Mouse (Mus musculus) embryo, embryonic 11 days (tissue): ENCODE measurements around the gene Per2.

Experiments
- DNase-seq: peaks from one replicate; pipeline ENCODE4 v3.0.0-alpha.2; 2015

Gene Per2

DNA sequence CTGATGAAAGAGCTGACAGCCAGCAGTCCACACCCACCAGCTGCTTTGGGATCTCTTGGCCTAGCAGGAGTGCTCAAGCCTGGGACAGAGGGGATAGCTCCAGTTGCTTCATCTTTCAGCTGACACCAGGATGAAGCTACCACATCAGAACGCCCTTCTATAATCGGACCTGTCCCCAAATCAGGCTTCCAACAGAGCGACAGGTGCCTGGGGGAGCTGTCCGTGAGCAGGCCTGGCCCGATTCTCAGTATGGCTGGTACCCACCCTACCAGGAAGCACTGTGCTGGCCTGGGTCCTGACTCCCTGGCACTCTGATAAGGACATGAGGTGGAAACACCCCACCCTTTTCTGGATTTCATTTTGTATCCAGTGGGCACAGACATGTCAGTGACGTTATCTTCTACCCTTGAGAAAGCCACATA lies 85.7 kb downstream of the Per2 start:
- DNase-seq = no peak

DNA sequence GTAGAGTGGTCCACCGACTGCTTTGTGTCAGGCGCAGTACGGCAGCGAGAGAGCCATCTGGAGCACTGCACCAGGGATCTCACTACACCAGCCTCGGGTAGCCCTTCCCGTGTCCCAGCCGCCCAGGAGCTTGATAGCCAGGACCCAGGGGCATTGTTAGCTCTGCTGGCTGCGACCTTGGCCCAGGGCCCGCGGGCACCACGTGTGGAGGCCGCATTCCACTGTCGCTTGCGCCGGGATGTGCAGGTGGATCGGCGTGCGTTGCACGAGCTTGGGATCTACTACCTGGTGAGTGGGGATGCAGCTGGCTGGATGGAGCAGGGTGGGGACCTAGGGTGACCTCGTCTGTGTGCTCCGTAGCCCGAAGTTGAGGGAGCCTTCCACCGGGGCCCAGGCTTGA lies 89.1 kb downstream of the Per2 start:
- DNase-seq = no peak

DNA sequence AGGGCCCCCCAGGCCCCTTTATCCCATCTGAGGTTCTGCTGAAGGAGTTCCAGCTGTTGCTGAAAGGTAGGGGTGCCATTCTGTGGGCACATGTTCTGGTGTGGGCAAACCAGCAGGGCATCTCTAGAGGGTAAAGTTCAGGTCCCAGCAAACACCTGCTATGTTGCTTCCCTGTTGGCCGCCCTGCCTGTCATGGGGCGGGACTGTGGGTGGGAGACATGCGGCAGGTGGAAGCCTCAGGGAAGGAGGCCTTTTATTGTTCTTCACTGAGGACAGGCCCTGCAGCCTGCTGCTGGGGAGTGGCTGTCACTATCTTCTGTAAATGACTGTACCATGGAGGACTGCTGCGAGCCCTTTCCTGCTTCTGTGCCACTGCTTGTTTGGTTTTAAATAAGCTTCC lies 89.7 kb downstream of the Per2 start:
- no peak for DNase-seq

GRCm38 (mm10) chr1:91367295-91367694 lies 91.8 kb downstream of the Per2 start:
- no peak for DNase-seq

DNA sequence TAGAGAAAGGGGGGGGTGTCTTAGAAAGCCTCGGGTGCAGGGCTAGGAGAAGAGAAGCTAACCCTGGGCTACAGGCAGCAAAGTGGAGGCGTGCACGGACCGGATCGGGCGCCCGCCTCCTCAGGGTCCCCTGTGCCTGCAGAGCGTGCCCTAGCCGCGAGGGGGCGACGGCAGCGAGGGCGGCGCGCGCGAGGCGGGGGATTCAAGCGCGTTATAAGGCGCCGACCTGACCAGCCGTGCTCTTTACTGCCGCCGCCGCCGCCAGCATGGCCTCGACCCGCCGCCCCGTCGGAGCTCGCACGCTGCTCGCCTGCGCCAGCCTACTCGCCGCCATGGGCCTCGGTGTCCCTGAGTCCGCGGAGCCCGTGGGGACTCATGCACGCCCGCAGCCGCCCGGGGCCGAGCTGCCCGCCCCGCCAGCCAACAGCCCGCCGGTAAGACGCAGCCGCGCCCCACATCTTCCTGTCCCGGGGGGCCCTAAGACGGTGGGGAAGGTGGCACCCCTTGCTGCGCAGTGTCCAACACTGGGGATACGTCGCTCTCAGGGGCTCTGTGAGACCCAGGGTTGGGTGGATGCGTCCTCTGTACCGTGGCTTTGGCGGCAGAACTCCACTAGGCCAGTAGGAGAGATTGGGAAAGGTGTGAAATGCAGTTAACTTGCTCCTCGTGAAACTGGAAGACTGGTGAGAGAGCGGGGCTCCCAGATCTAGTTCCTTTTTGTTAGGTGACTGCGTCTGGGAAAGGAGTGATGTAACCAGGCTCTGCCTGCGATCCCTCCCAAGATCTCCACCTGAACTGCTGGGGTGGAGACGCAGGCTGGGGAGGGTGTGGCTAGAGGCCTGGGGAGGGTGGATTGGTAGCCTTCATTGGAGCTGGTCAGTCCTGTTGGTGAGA lies 92.7 kb downstream of the Per2 start, which contains the start of gene Erfe:
Gene Erfe (plus strand): TSS at position 216 of the 894 bp plus-strand sequence.
- peak; percentile 83 for DNase-seq
